Mouse (Mus musculus): ENCODE data around the gene 1700069L16Rik. TPM values are rescaled to one million over a fixed set of nuclear protein-coding genes. Genes with fewer than 3 reads are reported as not detected.

1700069L16Rik gene
- polyA plus RNA-seq, 2 experiments, result not detected

DNA sequence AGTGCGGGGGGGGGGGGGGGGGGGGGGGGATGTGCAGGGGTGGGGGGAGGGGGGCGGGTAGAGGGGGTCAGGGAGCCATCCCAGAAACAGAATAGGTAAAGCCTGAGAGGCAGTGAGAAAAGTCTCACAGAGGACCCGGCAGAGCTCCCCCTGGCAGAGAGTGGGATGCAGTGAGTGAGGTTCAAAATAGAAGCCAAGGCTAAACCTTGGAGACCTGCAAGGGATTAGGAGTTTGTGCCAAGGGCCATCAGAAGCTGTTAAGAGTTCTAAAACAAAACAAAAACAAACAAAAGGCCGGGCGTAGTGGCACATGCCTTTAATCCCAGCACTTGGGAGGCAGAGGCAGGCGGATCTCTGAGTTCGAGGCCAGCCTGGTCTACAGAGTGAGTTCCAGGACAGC is 47.0 kb downstream of the 1700069L16Rik start:
- Histone ChIP-seq H3K4me1 (replicated peaks; ENCODE audit: control insufficient read depth in 2 of 2, insufficient read depth in 2 of 2, low read length in 1 of 2) (no peaks in the 10 kb centered on the region), H3K4me2 (ENCODE audit: low read depth) (no peak overlapping the region), H3K9me3 (ENCODE audit: control insufficient read depth, low read length) (no peaks in the 10 kb centered on the region), H3K27me3 (ENCODE audit: control insufficient read depth, insufficient read depth, low read length) (no peaks in the 10 kb centered on the region), H3K4me3 (ENCODE audit: insufficient read depth in 1 of 2, low read depth in 2 of 2, low read length in 2 of 2) (no peak overlapping the region), H3K9ac (replicated peaks) (no peak overlapping the region), H3K36me3 (replicated peaks; ENCODE audit: control insufficient read depth, insufficient read depth, low read depth) (no peaks in the 10 kb centered on the region), H3K27ac (no peak overlapping the region)
- ATAC-seq (ENCODE audit: insufficient read depth) (no peak), DNase-seq (ENCODE audit: low read depth in 3 of 3, low spot score in 3 of 3) (no peak)
- TF ChIP-seq EP300 (IDR thresholded peaks at IDR 0.05; ENCODE audit: low read depth) (no peak), CTCF (IDR thresholded peaks at IDR 0.05; ENCODE audit: low read depth) (no peak)
- 49% methylated on average over 6 of the region's 7 CpGs for WGBS (ENCODE audit: insufficient replicate concordance)

- Histone ChIP-seq H3K36me3 (replicated peaks; ENCODE audit: control insufficient read depth, insufficient read depth, low read depth) (no peaks in the 10 kb centered on the region), H3K27me3 (ENCODE audit: control insufficient read depth, insufficient read depth, low read length) (no peaks in the 10 kb centered on the region), H3K9ac (replicated peaks) (no peak overlapping the region), H3K4me3 (ENCODE audit: insufficient read depth in 1 of 2, low read depth in 2 of 2, low read length in 2 of 2) (no peak overlapping the region), H3K4me2 (ENCODE audit: low read depth) (no peak overlapping the region), H3K9me3 (ENCODE audit: control insufficient read depth, low read length) (no peaks in the 10 kb centered on the region), H3K27ac (no peak overlapping the region), H3K4me1 (replicated peaks; ENCODE audit: control insufficient read depth in 2 of 2, insufficient read depth in 2 of 2, low read length in 1 of 2) (no peaks in the 10 kb centered on the region)
- DNase-seq (ENCODE audit: low read depth in 3 of 3, low spot score in 3 of 3) (no peak), ATAC-seq (ENCODE audit: insufficient read depth) (no peak)
- TF ChIP-seq CTCF (IDR thresholded peaks at IDR 0.05; ENCODE audit: low read depth), result no peak
- TF ChIP-seq EP300 (IDR thresholded peaks at IDR 0.05; ENCODE audit: low read depth), result no peak
- 45% methylated on average over 7 of the region's 7 CpGs for WGBS (ENCODE audit: insufficient replicate concordance)
Measured at GRCm38 (mm10) chr5:113674851-113675250, 49.7 kb downstream of the 1700069L16Rik start.

- H3K27ac ChIP-seq, result no peak overlapping the region
Measured at GRCm38 (mm10) chr5:113672456-113672855, 52.1 kb downstream of the 1700069L16Rik start.

GRCm38 (mm10) chr5:113670597-113670996 is 54.0 kb downstream of the 1700069L16Rik start:
- Histone ChIP-seq H3K4me1 (replicated peaks; ENCODE audit: control insufficient read depth in 2 of 2, insufficient read depth in 2 of 2, low read length in 1 of 2) (no peaks in the 10 kb centered on the region), H3K36me3 (replicated peaks; ENCODE audit: control insufficient read depth, insufficient read depth, low read depth) (no peaks in the 10 kb centered on the region), H3K4me3 (ENCODE audit: insufficient read depth in 1 of 2, low read depth in 2 of 2, low read length in 2 of 2) (no peak overlapping the region), H3K9ac (replicated peaks) (no peak overlapping the region), H3K4me2 (ENCODE audit: low read depth) (no peak overlapping the region), H3K27me3 (ENCODE audit: control insufficient read depth, insufficient read depth, low read length) (no peaks in the 10 kb centered on the region), H3K9me3 (ENCODE audit: control insufficient read depth, low read length) (no peaks in the 10 kb centered on the region), H3K27ac (no peak overlapping the region)
- 13% methylated on average over 6 of the region's 6 CpGs for WGBS (ENCODE audit: insufficient replicate concordance)
- TF ChIP-seq EP300 (IDR thresholded peaks at IDR 0.05; ENCODE audit: low read depth) (no peak), CTCF (IDR thresholded peaks at IDR 0.05; ENCODE audit: low read depth) (no peak)
- ATAC-seq (ENCODE audit: insufficient read depth), result no peak
- DNase-seq (ENCODE audit: low read depth in 3 of 3, low spot score in 3 of 3), result peak in 2 of 3 experiments; percentile 6 to 10

More at GRCm38 (mm10) chr5:113672456-113672855, 52.1 kb downstream of the 1700069L16Rik start:
- Histone ChIP-seq H3K9me3 (ENCODE audit: control insufficient read depth, low read length) (no peaks in the 10 kb centered on the region), H3K27me3 (ENCODE audit: control insufficient read depth, insufficient read depth, low read length) (no peaks in the 10 kb centered on the region), H3K4me1 (replicated peaks; ENCODE audit: control insufficient read depth in 2 of 2, insufficient read depth in 2 of 2, low read length in 1 of 2) (no peaks in the 10 kb centered on the region), H3K9ac (replicated peaks) (no peak overlapping the region), H3K36me3 (replicated peaks; ENCODE audit: control insufficient read depth, insufficient read depth, low read depth) (no peaks in the 10 kb centered on the region), H3K4me2 (ENCODE audit: low read depth) (no peak overlapping the region), H3K4me3 (ENCODE audit: insufficient read depth in 1 of 2, low read depth in 2 of 2, low read length in 2 of 2) (no peak overlapping the region)
- DNase-seq (ENCODE audit: low read depth in 3 of 3, low spot score in 3 of 3) (no peak), ATAC-seq (ENCODE audit: insufficient read depth) (no peak)
- WGBS (ENCODE audit: insufficient replicate concordance), result 18% methylated on average over 7 of the region's 7 CpGs
- TF ChIP-seq EP300 (IDR thresholded peaks at IDR 0.05; ENCODE audit: low read depth), result no peak
- no peak for TF ChIP-seq CTCF (IDR thresholded peaks at IDR 0.05; ENCODE audit: low read depth)

- no peaks in the 10 kb centered on the region for H3K4me1 ChIP-seq (replicated peaks; ENCODE audit: control insufficient read depth in 2 of 2, insufficient read depth in 2 of 2, low read length in 1 of 2)
- no peak for TF ChIP-seq EP300 (IDR thresholded peaks at IDR 0.05; ENCODE audit: low read depth)
- TF ChIP-seq CTCF (IDR thresholded peaks at IDR 0.05; ENCODE audit: low read depth), result no peak
- no peak for ATAC-seq (ENCODE audit: insufficient read depth)
- H3K36me3 ChIP-seq (replicated peaks; ENCODE audit: control insufficient read depth, insufficient read depth, low read depth), result no peaks in the 10 kb centered on the region
- 29% methylated on average over 3 of the region's 3 CpGs for WGBS (ENCODE audit: insufficient replicate concordance)
- H3K27me3 ChIP-seq (ENCODE audit: control insufficient read depth, insufficient read depth, low read length), result no peaks in the 10 kb centered on the region
- H3K4me3 ChIP-seq (ENCODE audit: insufficient read depth in 1 of 2, low read depth in 2 of 2, low read length in 2 of 2), result no peak overlapping the region
- H3K9ac ChIP-seq (replicated peaks), result no peak overlapping the region
- H3K27ac ChIP-seq, result no peak overlapping the region
- H3K9me3 ChIP-seq (ENCODE audit: control insufficient read depth, low read length), result no peaks in the 10 kb centered on the region
- DNase-seq (ENCODE audit: low read depth in 3 of 3, low spot score in 3 of 3), result no peak
- H3K4me2 ChIP-seq (ENCODE audit: low read depth), result no peak overlapping the region
Measured at GRCm38 (mm10) chr5:113670110-113670509, 54.5 kb downstream of the 1700069L16Rik start.
